8 mouse cellular contexts compared by ENCODE assay signal in genomic region chr5:148831141-148831547, GRCm38 (mm10).
DNase-seq lines count a peak whose midpoint lies in the region; ATAC-seq and TF ChIP-seq lines count a peak whose summit lies in the region.

No protein-coding gene starts in this region.

- no peak overlapping the region for H3K9ac ChIP-seq in kidney, postnatal 0 days (ENCODE audit: low read depth, low read length)
- H3K9ac ChIP-seq in heart, embryonic 14.5 days (ENCODE audit: low read length) = peak overlapping the region; percentile 56
- H3K9ac ChIP-seq in liver, embryonic 16.5 days (ENCODE audit: low read depth, low read length) = no peak overlapping the region
- H3K9ac ChIP-seq in stomach, embryonic 16.5 days (ENCODE audit: low read length) = peak overlapping the region; percentile 56; the same call in 1 of the 2 replicates

- peak overlapping the region; percentile 52 for H3K4me2 ChIP-seq in kidney, postnatal 0 days (ENCODE audit: low read length)
- peak overlapping the region; percentile 70 for H3K4me2 ChIP-seq in heart, embryonic 14.5 days (ENCODE audit: low read length)
- peak overlapping the region; percentile 45 for H3K4me2 ChIP-seq in liver, embryonic 16.5 days (ENCODE audit: low read depth, low read length)
- H3K4me2 ChIP-seq in stomach, embryonic 16.5 days (ENCODE audit: low read depth, low read length) = peak overlapping the region; percentile 50

- no peak overlapping the region for H3K27ac ChIP-seq in kidney, postnatal 0 days
- H3K27ac ChIP-seq in kidney, adult 2 months (ENCODE audit: insufficient read depth, low read depth, low read length) = no peak overlapping the region
- H3K27ac ChIP-seq in heart, embryonic 14.5 days (replicated peaks in 1 of 2; ENCODE audit: control insufficient read depth in 1 of 2, insufficient read depth in 1 of 2, low read depth in 2 of 2, low read length in 2 of 2) = no peak overlapping the region
- H3K27ac ChIP-seq in liver, embryonic 16.5 days (ENCODE audit: low read length) = no peak overlapping the region
- no peak overlapping the region for H3K27ac ChIP-seq in stomach, embryonic 16.5 days (ENCODE audit: low read length)

- H3K9me3 ChIP-seq in kidney, postnatal 0 days (replicated peaks; ENCODE audit: low read length) = no peaks in the 10 kb centered on the region
- no peaks in the 10 kb centered on the region for H3K9me3 ChIP-seq in heart, embryonic 14.5 days (ENCODE audit: control insufficient read depth, low read length)
- H3K9me3 ChIP-seq in liver, embryonic 16.5 days (replicated peaks; ENCODE audit: control insufficient read depth, low read length) = no peaks in the 10 kb centered on the region
- no peaks in the 10 kb centered on the region for H3K9me3 ChIP-seq in stomach, embryonic 16.5 days (replicated peaks; ENCODE audit: control insufficient read depth, low read length)

- H3K4me3 ChIP-seq in kidney, postnatal 0 days (replicated peaks; ENCODE audit: low read depth, low read length) = peak overlapping the region; percentile 21
- H3K4me3 ChIP-seq in kidney, adult 2 months (ENCODE audit: insufficient read depth, low read depth, low read length) = no peak overlapping the region; the same call in 1 of the 2 replicates
- H3K4me3 ChIP-seq in heart, embryonic 14.5 days (ENCODE audit: control insufficient read depth in 1 of 2, insufficient read depth in 1 of 2, low read depth in 1 of 2, low read length in 2 of 2) = peak overlapping the region; percentile 28 to 31
- H3K4me3 ChIP-seq in liver, embryonic 16.5 days (ENCODE audit: low read depth, low read length) = peak overlapping the region; percentile 43
- peak overlapping the region; percentile 28 for H3K4me3 ChIP-seq in stomach, embryonic 16.5 days (replicated peaks; ENCODE audit: low read length)

- TF ChIP-seq CTCF in kidney, postnatal 0 days (IDR thresholded peaks at IDR 0.05; ENCODE audit: low read depth) = no peak
- no peak for TF ChIP-seq CTCF in kidney, adult 2 months (conservative IDR thresholded peaks at IDR 0.05; ENCODE audit: insufficient read depth, insufficient read length, low read depth, low read length)
- TF ChIP-seq CTCF in brain, embryonic 14.5 days (IDR thresholded peaks at IDR 0.05; ENCODE audit: borderline replicate concordance, extremely low read depth, insufficient read depth, insufficient read length) = no peak

- ATAC-seq in kidney, postnatal 0 days (replicated peaks; ENCODE audit: low FRiP score, low read depth) = no peak
- ATAC-seq in heart, embryonic 14.5 days (ENCODE audit: insufficient number of reproducible peaks, insufficient read depth, low FRiP score, low read depth) = no peak
- no peak for ATAC-seq in liver, embryonic 16.5 days (ENCODE audit: low read depth)
- no peak for ATAC-seq in stomach, embryonic 16.5 days (ENCODE audit: insufficient read depth, low FRiP score)

- H3K27me3 ChIP-seq in kidney, postnatal 0 days (ENCODE audit: insufficient read depth, low read length) = no peaks in the 10 kb centered on the region
- no peaks in the 10 kb centered on the region for H3K27me3 ChIP-seq in kidney, adult 2 months (replicated peaks; ENCODE audit: control insufficient read depth, insufficient read depth, low read length)
- peaks cover 10% of the 10 kb centered on the region; the same call in 1 of the 2 replicates for H3K27me3 ChIP-seq in heart, embryonic 14.5 days (ENCODE audit: control insufficient read depth, insufficient read depth, low read length)
- peaks cover 4% of the 10 kb centered on the region; the same call in 1 of the 2 replicates for H3K27me3 ChIP-seq in liver, embryonic 16.5 days (ENCODE audit: control insufficient read depth, insufficient read depth, low read depth, low read length)
- H3K27me3 ChIP-seq in stomach, embryonic 16.5 days (ENCODE audit: control insufficient read depth, insufficient read depth, low read length) = peaks cover 3% of the 10 kb centered on the region; the same call in 1 of the 2 replicates

- 0 out of 2 replicates have a peak, but pooled peaks cover 3% of the 10 kb centered on the region for H3K4me1 ChIP-seq in kidney, postnatal 0 days (replicated peaks; ENCODE audit: insufficient read depth, low read length)
- no peaks in the 10 kb centered on the region for H3K4me1 ChIP-seq in kidney, adult 2 months (ENCODE audit: control insufficient read depth, insufficient read depth, low read length)
- peaks cover 4 to 5% of the 10 kb centered on the region in 2 experiments; a peak in 3 of 4 replicates for H3K4me1 ChIP-seq in heart, embryonic 14.5 days (ENCODE audit: control insufficient read depth in 2 of 2, insufficient read depth in 2 of 2, low read length in 2 of 2)
- H3K4me1 ChIP-seq in liver, embryonic 16.5 days (ENCODE audit: control insufficient read depth, low read depth, low read length) = peaks cover 6% of the 10 kb centered on the region; the same call in 1 of the 2 replicates
- H3K4me1 ChIP-seq in stomach, embryonic 16.5 days (ENCODE audit: control insufficient read depth, insufficient read depth, low read length) = 0 out of 2 replicates have a peak, but pooled peaks cover 5% of the 10 kb centered on the region

- DNase-seq in kidney, postnatal 0 days (ENCODE audit: low spot score) = peak; percentile 32
- DNase-seq in kidney, adult 2 months = no peak
- peak; percentile 64 for DNase-seq in brain, embryonic 14.5 days (ENCODE audit: low read depth)
- DNase-seq in frontal cortex, adult 2 months (ENCODE audit: extremely low spot score in 1 of 2, low spot score in 1 of 2) = no peak
- DNase-seq in ovary, postnatal 14 days (ENCODE audit: low spot score) = no peak

- 14% methylated on average over 9 of the region's 9 CpGs for WGBS in kidney, postnatal 0 days
- 32% methylated on average over 9 of the region's 9 CpGs for WGBS in kidney, adult 2 months
- WGBS in heart, embryonic 14.5 days = 16% methylated on average over 9 of the region's 9 CpGs
- WGBS in liver, embryonic 16.5 days (ENCODE audit: insufficient replicate concordance) = 6% methylated on average over 9 of the region's 9 CpGs
- 17% methylated on average over 9 of the region's 9 CpGs for WGBS in stomach, embryonic 16.5 days

- H3K36me3 ChIP-seq in kidney, postnatal 0 days (ENCODE audit: insufficient read depth, low read length) = no peaks in the 10 kb centered on the region
- H3K36me3 ChIP-seq in kidney, adult 2 months (ENCODE audit: control insufficient read depth, insufficient read depth, low read length) = no peaks in the 10 kb centered on the region
- no peaks in the 10 kb centered on the region for H3K36me3 ChIP-seq in heart, embryonic 14.5 days (ENCODE audit: control insufficient read depth, insufficient read depth, low read length)
- H3K36me3 ChIP-seq in liver, embryonic 16.5 days (ENCODE audit: control insufficient read depth, insufficient read depth) = no peaks in the 10 kb centered on the region
- no peaks in the 10 kb centered on the region for H3K36me3 ChIP-seq in stomach, embryonic 16.5 days (ENCODE audit: control insufficient read depth, insufficient read depth, low read length)

- TF ChIP-seq POLR2A in kidney, adult 2 months (IDR thresholded peaks at IDR 0.05; ENCODE audit: low read depth, low read length) = no peak
- TF ChIP-seq POLR2A in brain, embryonic 14.5 days (IDR thresholded peaks at IDR 0.05; ENCODE audit: borderline replicate concordance, extremely low read depth, insufficient read depth, insufficient read length, poor library complexity, severe bottlenecking) = no peak

Comparison
In these comparisons a context has a peak if more than half of its experiments do, and no peak if none do; other contexts are left out.
1. DNase-seq: peak in kidney, postnatal 0 days (single experiment) and brain, embryonic 14.5 days (single experiment); none in kidney, adult 2 months (single experiment), frontal cortex, adult 2 months (0 of 2) and ovary, postnatal 14 days (single experiment).
2. H3K9ac ChIP-seq: peak in heart, embryonic 14.5 days (single experiment) and stomach, embryonic 16.5 days (single experiment); none in kidney, postnatal 0 days (single experiment) and liver, embryonic 16.5 days (single experiment).
3. Peak in every context shown above with its lines, with median percentiles within 50 percentile points of each other: H3K4me2 ChIP-seq.